Mouse (Mus musculus): ENCODE results near the gene Krtap5-3. TPM values are rescaled to one million over a fixed set of nuclear protein-coding genes. Genes with fewer than 3 reads are reported as not detected.
"Not testable (repeated sequence)": the region's sequence is repeated elsewhere in the genome, so short reads cannot be mapped to it uniquely, and the experiment has no call there.

Krtap5-3 gene
- total and polyA plus RNA-seq, 2 experiments from 2014 or later = not detected

- WGBS = 87% methylated on average over 1 of the region's 1 CpGs
- H3K27ac ChIP-seq = no peak overlapping the region
- TF ChIP-seq CTCF (IDR thresholded peaks at IDR 0.05; ENCODE audit: low read depth) = no peak
These were observed 22.5 kb upstream of the Krtap5-3 start for GRCm38 (mm10) chr7:142178685-142179084.

GRCm38 (mm10) chr7:142181021-142181420 lies 20.1 kb upstream of the Krtap5-3 start:
- Histone ChIP-seq H3K27ac (no peak overlapping the region), H3K4me1 (ENCODE audit: insufficient read depth, low read length) (no peaks in the 10 kb centered on the region), H3K4me3 (ENCODE audit: low read length) (no peak overlapping the region), H3K4me2 (ENCODE audit: low read depth, low read length) (no peak overlapping the region), H3K27me3 (ENCODE audit: insufficient read depth, low read length) (no peaks in the 10 kb centered on the region), H3K9ac (replicated peaks; ENCODE audit: low read length) (no peak overlapping the region), H3K36me3 (ENCODE audit: insufficient read depth, low read length) (no peaks in the 10 kb centered on the region), H3K9me3 (ENCODE audit: low read length) (no peaks in the 10 kb centered on the region)
- ATAC-seq (no peak), DNase-seq (ENCODE audit: low spot score) (peak; percentile 52)
- TF ChIP-seq CTCF (IDR thresholded peaks at IDR 0.05; ENCODE audit: low read depth) = no peak
- WGBS = 40% methylated on average over 1 of the region's 1 CpGs

More at GRCm38 (mm10) chr7:142178685-142179084, 22.5 kb upstream of the Krtap5-3 start:
- H3K27me3 ChIP-seq (ENCODE audit: insufficient read depth, low read length) = no peaks in the 10 kb centered on the region
- H3K36me3 ChIP-seq (ENCODE audit: insufficient read depth, low read length) = no peaks in the 10 kb centered on the region
- H3K4me2 ChIP-seq (ENCODE audit: low read depth, low read length) = no peak overlapping the region
- H3K4me1 ChIP-seq (ENCODE audit: insufficient read depth, low read length) = no peaks in the 10 kb centered on the region
- no peak overlapping the region for H3K9ac ChIP-seq (replicated peaks; ENCODE audit: low read length)
- no peak for ATAC-seq
- H3K4me3 ChIP-seq (ENCODE audit: low read length) = no peak overlapping the region
- DNase-seq (ENCODE audit: low spot score) = no peak
- H3K9me3 ChIP-seq (ENCODE audit: low read length) = no peaks in the 10 kb centered on the region

- Histone ChIP-seq H3K4me2 (ENCODE audit: low read depth, low read length) (no peak overlapping the region), H3K4me1 (ENCODE audit: insufficient read depth, low read length) (no peaks in the 10 kb centered on the region), H3K27me3 (ENCODE audit: insufficient read depth, low read length) (no peaks in the 10 kb centered on the region), H3K4me3 (ENCODE audit: low read length) (no peak overlapping the region), H3K9ac (replicated peaks; ENCODE audit: low read length) (no peak overlapping the region), H3K36me3 (ENCODE audit: insufficient read depth, low read length) (no peaks in the 10 kb centered on the region), H3K27ac (no peak overlapping the region), H3K9me3 (ENCODE audit: low read length) (no peaks in the 10 kb centered on the region)
- no peak for TF ChIP-seq CTCF (IDR thresholded peaks at IDR 0.05; ENCODE audit: low read depth)
- 46% methylated on average over 2 of the region's 2 CpGs for WGBS
- DNase-seq (ENCODE audit: low spot score) = no peak
- ATAC-seq = no peak
These were observed 13.0 kb upstream of the Krtap5-3 start for GRCm38 (mm10) chr7:142188156-142188555.

GRCm38 (mm10) chr7:142190289-142190688 lies 10.9 kb upstream of the Krtap5-3 start, which contains the start of gene Gm10153:
Gm10153 (minus strand) TSS chr7:142190389.
- TF ChIP-seq CTCF (IDR thresholded peaks at IDR 0.05; ENCODE audit: low read depth) = no peak
- WGBS = 48% methylated on average over 2 of the region's 2 CpGs

GRCm38 (mm10) chr7:142198748-142199147 lies 2.4 kb upstream of the Krtap5-3 start:
- 79% methylated on average over 2 of the region's 2 CpGs for WGBS

More at GRCm38 (mm10) chr7:142190289-142190688, 10.9 kb upstream of the Krtap5-3 start, which contains the start of gene Gm10153:
- ATAC-seq = no peak
- Histone ChIP-seq H3K4me2 (ENCODE audit: low read depth, low read length) (no peak within 1 kb of the TSS), H3K9ac (replicated peaks; ENCODE audit: low read length) (no peak within 1 kb of the TSS), H3K27ac (no peak within 1 kb of the TSS), H3K36me3 (ENCODE audit: insufficient read depth, low read length) (no peaks in the 10 kb centered on the region), H3K4me1 (ENCODE audit: insufficient read depth, low read length) (no peaks in the 10 kb centered on the region), H3K27me3 (ENCODE audit: insufficient read depth, low read length) (no peaks in the 10 kb centered on the region), H3K9me3 (ENCODE audit: low read length) (no peaks in the 10 kb centered on the region), H3K4me3 (ENCODE audit: low read length) (no peak within 1 kb of the TSS)
- DNase-seq (ENCODE audit: low spot score) = no peak

GRCm38 (mm10) chr7:142205488-142205887 lies 4.3 kb downstream of the Krtap5-3 start:
- TF ChIP-seq CTCF (IDR thresholded peaks at IDR 0.05; ENCODE audit: low read depth) = no peak
- DNase-seq (ENCODE audit: low spot score) = no peak
- no peak overlapping the region for H3K27ac ChIP-seq
- no peaks in the 10 kb centered on the region for H3K27me3 ChIP-seq (ENCODE audit: insufficient read depth, low read length)
- H3K9me3 ChIP-seq (ENCODE audit: low read length) = no peaks in the 10 kb centered on the region
- ATAC-seq = no peak
- H3K4me2 ChIP-seq (ENCODE audit: low read depth, low read length) = no peak overlapping the region
- no peaks in the 10 kb centered on the region for H3K36me3 ChIP-seq (ENCODE audit: insufficient read depth, low read length)
- H3K4me3 ChIP-seq (ENCODE audit: low read length) = no peak overlapping the region
- no peaks in the 10 kb centered on the region for H3K4me1 ChIP-seq (ENCODE audit: insufficient read depth, low read length)
- H3K9ac ChIP-seq (replicated peaks; ENCODE audit: low read length) = no peak overlapping the region

More at GRCm38 (mm10) chr7:142198748-142199147, 2.4 kb upstream of the Krtap5-3 start:
- no peak for TF ChIP-seq CTCF (IDR thresholded peaks at IDR 0.05; ENCODE audit: low read depth)
- H3K36me3 ChIP-seq (ENCODE audit: insufficient read depth, low read length) = no peaks in the 10 kb centered on the region
- no peak overlapping the region for H3K4me3 ChIP-seq (ENCODE audit: low read length)
- no peaks in the 10 kb centered on the region for H3K4me1 ChIP-seq (ENCODE audit: insufficient read depth, low read length)
- H3K27me3 ChIP-seq (ENCODE audit: insufficient read depth, low read length) = no peaks in the 10 kb centered on the region
- no peak for DNase-seq (ENCODE audit: low spot score)
- no peak overlapping the region for H3K9ac ChIP-seq (replicated peaks; ENCODE audit: low read length)
- H3K9me3 ChIP-seq (ENCODE audit: low read length) = no peaks in the 10 kb centered on the region
- no peak overlapping the region for H3K4me2 ChIP-seq (ENCODE audit: low read depth, low read length)
- ATAC-seq = no peak
- H3K27ac ChIP-seq = no peak overlapping the region

- not testable (repeated sequence) for H3K4me1 ChIP-seq (ENCODE audit: insufficient read depth, low read length); H3K4me3 ChIP-seq (ENCODE audit: low read length); H3K9me3 ChIP-seq (ENCODE audit: low read length); DNase-seq (ENCODE audit: low spot score); H3K36me3 ChIP-seq (ENCODE audit: insufficient read depth, low read length); H3K4me2 ChIP-seq (ENCODE audit: low read depth, low read length); ATAC-seq; H3K9ac ChIP-seq (replicated peaks; ENCODE audit: low read length); H3K27ac ChIP-seq; H3K27me3 ChIP-seq (ENCODE audit: insufficient read depth, low read length)
- WGBS = 69% methylated on average over 5 of the region's 5 CpGs
These were observed 5.7 kb downstream of the Krtap5-3 start for GRCm38 (mm10) chr7:142206891-142207290.

Data from hindbrain, postnatal 0 days (tissue).